Mouse (Mus musculus) urinary bladder, postnatal 4 days (tissue): Measurements from ENCODE around the gene Gys1.
"Not testable (repeated sequence)": the region's sequence is repeated elsewhere in the genome, so short reads cannot be mapped to it uniquely, and the experiment has no call there.

Experiments used
- DNase-seq, 2 experiments: peaks; one replicate each; pipeline ENCODE4 v3.0.0; 2021 to 2022; ENCODE audit warnings: low spot score in 2 of 2

The Gys1 gene

GRCm38 (mm10) chr7:45476453-45476852 is 41.8 kb downstream of the Gys1 start:
- no peak for DNase-seq

GRCm38 (mm10) chr7:45477003-45477402 is 42.4 kb downstream of the Gys1 start:
- no peak for DNase-seq

- DNase-seq = no peak
Observed at GRCm38 (mm10) chr7:45478774-45479173, 44.1 kb downstream of the Gys1 start.

GRCm38 (mm10) chr7:45480310-45480709 is 45.7 kb downstream of the Gys1 start:
- DNase-seq = not testable (repeated sequence)

GRCm38 (mm10) chr7:45481374-45481927 is 46.8 kb downstream of the Gys1 start, which contains the start of gene Tulp2:
Gene Tulp2 (plus strand): TSS chr7:45481877.
- DNase-seq = no peak

GRCm38 (mm10) chr7:45482166-45482565 is 47.5 kb downstream of the Gys1 start:
- no peak for DNase-seq

- not testable (repeated sequence) for DNase-seq
Observed at GRCm38 (mm10) chr7:45484985-45485384, 50.3 kb downstream of the Gys1 start.

- DNase-seq = no peak
Observed at GRCm38 (mm10) chr7:45486158-45486557, 51.5 kb downstream of the Gys1 start.

GRCm38 (mm10) chr7:45486761-45487415 is 52.2 kb downstream of the Gys1 start, which contains the start of gene Gm45808:
Gene Gm45808 (minus strand): TSS chr7:45486811.
- no peak for DNase-seq

GRCm38 (mm10) chr7:45487861-45488292 is 53.2 kb downstream of the Gys1 start:
- no peak for DNase-seq

GRCm38 (mm10) chr7:45488293-45489204 is 53.9 kb downstream of the Gys1 start, which contains the start of gene Dhdh:
Gene Dhdh (minus strand): TSS chr7:45488805.
- peak; percentile 61 to 69 for DNase-seq

GRCm38 (mm10) chr7:45489578-45489977 is 54.9 kb downstream of the Gys1 start:
- no peak for DNase-seq

GRCm38 (mm10) chr7:45490822-45491221 is 56.2 kb downstream of the Gys1 start:
- DNase-seq = no peak

- DNase-seq = no peak
Observed at GRCm38 (mm10) chr7:45491264-45491663, 56.6 kb downstream of the Gys1 start.

GRCm38 (mm10) chr7:45492225-45492844 is 57.7 kb downstream of the Gys1 start:
- DNase-seq = no peak

GRCm38 (mm10) chr7:45492951-45493350 is 58.3 kb downstream of the Gys1 start:
- no peak for DNase-seq

GRCm38 (mm10) chr7:45494548-45494947 is 59.9 kb downstream of the Gys1 start:
- no peak for DNase-seq

GRCm38 (mm10) chr7:45498427-45498826 is 63.8 kb downstream of the Gys1 start:
- no peak for DNase-seq
